8 mouse cellular contexts compared by ENCODE assay signal in genomic region chr11:69948763-69949150, GRCm38 (mm10). TPM values are rescaled to one million over a fixed set of nuclear protein-coding genes. Genes with fewer than 3 reads are reported as not detected.
DNase-seq lines count a peak whose midpoint lies in the region; ATAC-seq lines count a peak whose summit lies in the region.

No protein-coding gene starts in this region.

- H3K36me3 ChIP-seq in hindbrain, embryonic 14.5 days (replicated peaks; ENCODE audit: control insufficient read depth, insufficient read depth), result no peaks in the 10 kb centered on the region; the same call in 1 of the 2 replicates

- WGBS in hindbrain, embryonic 14.5 days, result 2% methylated on average over 14 of the region's 14 CpGs

- H3K4me2 ChIP-seq in hindbrain, embryonic 14.5 days (replicated peaks), result peak overlapping the region; percentile 58

- peak; percentile 91 for DNase-seq in R1 (ENCODE audit: low read depth, low spot score)
- DNase-seq in cerebellum, postnatal 14 days, result peak; percentile 90 to 95
- peak; percentile 59 to 61 for DNase-seq in frontal cortex, postnatal 25 days (ENCODE audit: low spot score in 2 of 2)
- DNase-seq in hindbrain, embryonic 14.5 days (ENCODE audit: low spot score), result peak; percentile 83
- peak; percentile 49 to 81 for DNase-seq in layer of hippocampus, postnatal 25 days (ENCODE audit: extremely low spot score in 1 of 2, low spot score in 1 of 2)
- DNase-seq in lung, postnatal 14 days, result peak; percentile 92
- DNase-seq in ovary, postnatal 36 days (ENCODE audit: low spot score), result peak; percentile 80
- peak; percentile 93 for DNase-seq in thymus, postnatal 4 days

- 0 out of 2 replicates have a peak overlapping the region, but pooled peaks have one; percentile 42 for H3K9ac ChIP-seq in hindbrain, embryonic 14.5 days

- H3K4me3 ChIP-seq in hindbrain, embryonic 14.5 days (replicated peaks; ENCODE audit: low read length), result peak overlapping the region; percentile 40

- H3K4me1 ChIP-seq in hindbrain, embryonic 14.5 days (replicated peaks; ENCODE audit: control insufficient read depth, insufficient read depth, low read length), result peaks cover 6% of the 10 kb centered on the region; the same call in 1 of the 2 replicates

- ATAC-seq in hindbrain, embryonic 14.5 days (ENCODE audit: low FRiP score), result peak; percentile 3; the same call in 1 of the 2 replicates

- H3K27ac ChIP-seq in hindbrain, embryonic 14.5 days, result no peak overlapping the region; the same call in 1 of the 2 replicates

- H3K27me3 ChIP-seq in hindbrain, embryonic 14.5 days (ENCODE audit: control insufficient read depth, insufficient read depth, low read length), result peaks cover 13% of the 10 kb centered on the region

- H3K9me3 ChIP-seq in hindbrain, embryonic 14.5 days (ENCODE audit: control insufficient read depth, low read length), result no peaks in the 10 kb centered on the region

RNA-seq across cellular contexts. Expression of gene Slc2a4, which starts 0.8 kb away (rescaled TPM):
- polyA plus RNA-seq in hindbrain, embryonic 14.5 days (2014; fragmentation: Nextera tagmentation; extraction: Ambion mirVana), result 2.2 and 2.3 TPM in 2 replicates
- total RNA-seq in layer of hippocampus, postnatal 25 days (2021), result 1 to 10 TPM; 2.2 to 4.0 TPM

RNA-seq across cellular contexts. Expression of gene Ybx2, which starts 13.2 kb away (rescaled TPM):
- 7.1 and 7.3 TPM in 2 replicates for polyA plus RNA-seq in hindbrain, embryonic 14.5 days (2014; fragmentation: Nextera tagmentation; extraction: Ambion mirVana)
- 10 to 100 TPM in 1 of 2 experiments, 1 to 10 TPM in 1; 7.3 to 11.1 TPM for total RNA-seq in layer of hippocampus, postnatal 25 days (2021)

RNA-seq across cellular contexts. Expression of gene Cldn7, which starts 15.8 kb away (rescaled TPM):
- polyA plus RNA-seq in hindbrain, embryonic 14.5 days (2014; fragmentation: Nextera tagmentation; extraction: Ambion mirVana), result 0.32 and 0.47 TPM in 2 replicates
- total RNA-seq in layer of hippocampus, postnatal 25 days (2021), result not detected

RNA-seq across cellular contexts. Expression of gene Eif5a, which starts 27.0 kb away (rescaled TPM):
- 1,061 and 1,077 TPM in 2 replicates for polyA plus RNA-seq in hindbrain, embryonic 14.5 days (2014; fragmentation: Nextera tagmentation; extraction: Ambion mirVana)
- 100 to 1,000 TPM; 426 to 481 TPM for total RNA-seq in layer of hippocampus, postnatal 25 days (2021)

RNA-seq across cellular contexts. Expression of gene Ctdnep1, which starts 32.2 kb away (rescaled TPM):
- 25.5 and 29.4 TPM in 2 replicates for polyA plus RNA-seq in hindbrain, embryonic 14.5 days (2014; fragmentation: Nextera tagmentation; extraction: Ambion mirVana)
- total RNA-seq in layer of hippocampus, postnatal 25 days (2021), result 100 to 1,000 TPM; 107 to 116 TPM
